Mouse (Mus musculus) adrenal gland, postnatal 25 days (tissue): Measurements from ENCODE around the gene Ndufb2. TPM values are rescaled to one million over a fixed set of nuclear protein-coding genes. Genes with fewer than 3 reads are reported as not detected.

Source experiments
- DNase-seq: peaks from one replicate; pipeline ENCODE4 v3.0.0; 2021; ENCODE audit warnings: mixed read lengths
- long read RNA-seq: library from polyadenylated mRNA; stranded (forward); transcript quantifications from one replicate; pipeline ENCODE4 v2.0.0, GENCODE M21; 2021
- total RNA-seq: library from RNA; stranded (reverse); gene quantifications from 2 replicates; pipeline ENCODE4 v1.2.3, GENCODE M21; 2021

The Ndufb2 gene
- total RNA-seq: 167 and 208 TPM in 2 replicates
- long read RNA-seq, full-length matches to known transcripts: 132 of 161 reads
- long read RNA-seq, partial matches to known transcripts: 20 of 161 reads
- long read RNA-seq, other reads (novel, unspliced or antisense): 9 of 161 reads

GRCm38 (mm10) chr6:39592401-39593214, at the start of gene Ndufb2:
Ndufb2 (plus strand) TSS chr6:39592574.
- DNase-seq: peak; percentile 94

GRCm38 (mm10) chr6:39542631-39543597, 49.5 kb upstream of the Ndufb2 start:
- DNase-seq: peak; percentile 63

GRCm38 (mm10) chr6:39543769-39544420, 48.5 kb upstream of the Ndufb2 start:
- DNase-seq: no peak

- DNase-seq: no peak
Observed at GRCm38 (mm10) chr6:39545474-39545873, 46.9 kb upstream of the Ndufb2 start.

- DNase-seq: no peak
Observed at GRCm38 (mm10) chr6:39548030-39548429, 44.3 kb upstream of the Ndufb2 start.

GRCm38 (mm10) chr6:39551981-39552636, 40.3 kb upstream of the Ndufb2 start:
- DNase-seq: peak; percentile 46

GRCm38 (mm10) chr6:39554888-39555647, 37.3 kb upstream of the Ndufb2 start:
- no peak for DNase-seq

GRCm38 (mm10) chr6:39555648-39555945, 36.8 kb upstream of the Ndufb2 start:
- no peak for DNase-seq

GRCm38 (mm10) chr6:39556900-39557659, 35.3 kb upstream of the Ndufb2 start:
- DNase-seq: peak; percentile 53

GRCm38 (mm10) chr6:39557723-39558261, 34.6 kb upstream of the Ndufb2 start, which contains the start of gene Dennd2a:
Dennd2a (minus strand) TSS chr6:39557867.
- peak; percentile 79 for DNase-seq

- no peak for DNase-seq
Observed at GRCm38 (mm10) chr6:39559276-39559939, 33.0 kb upstream of the Ndufb2 start.

- no peak for DNase-seq
Observed at GRCm38 (mm10) chr6:39562166-39563015, 30.0 kb upstream of the Ndufb2 start.

- DNase-seq: no peak
Observed at GRCm38 (mm10) chr6:39567528-39567927, 24.8 kb upstream of the Ndufb2 start.

- peak; percentile 25 for DNase-seq
Observed at GRCm38 (mm10) chr6:39570426-39570825, 21.9 kb upstream of the Ndufb2 start.

- DNase-seq: peak; percentile 85
Observed at GRCm38 (mm10) chr6:39573791-39574554, 18.4 kb upstream of the Ndufb2 start, which contains the start of gene Adck2. Adck2 (plus strand) TSS chr6:39573873.

- DNase-seq: peak; percentile 28
Observed at GRCm38 (mm10) chr6:39574555-39574869, 17.9 kb upstream of the Ndufb2 start.

GRCm38 (mm10) chr6:39574951-39575350, 17.4 kb upstream of the Ndufb2 start:
- no peak for DNase-seq

- no peak for DNase-seq
Observed at GRCm38 (mm10) chr6:39579552-39579951, 12.8 kb upstream of the Ndufb2 start.
